Mouse (Mus musculus) limb, embryonic 14.5 days (tissue): Measurements from ENCODE around the gene Smyd3. TPM values are rescaled to one million over a fixed set of nuclear protein-coding genes. Genes with fewer than 3 reads are reported as not detected.
A peak's percentile ranks its signal among the peaks of the same experiment; 100 is the strongest.

Experiments
- ATAC-seq: fragments of 200-750 bp; cut with Nextera tagmentation; 2 replicates; pipeline ENCODE4 v1.8.0; 2017; ENCODE audit warnings: low read depth, moderate number of reproducible peaks, moderate TSS enrichment; ENCODE audit not compliant: low FRiP score
- DNase-seq: peaks from one replicate; pipeline ENCODE4 v3.0.0-alpha.2; 2015; ENCODE audit warnings: low spot score
- H3K27ac ChIP-seq: fragments of 300-500 bp; sonication (generic); replicated peaks from 2 replicates; pipeline ENCODE4 v1.5.1; 2014; ENCODE audit warnings: low read depth, mild to moderate bottlenecking, low read length, moderate library complexity, mixed read lengths
- H3K27me3 ChIP-seq: fragments of 300-500 bp; sonication (generic); 2 replicates; pipeline ENCODE4 v1.6.1; 2014; ENCODE audit warnings: low read length, mixed read lengths; ENCODE audit not compliant: control insufficient read depth, insufficient read depth
- H3K36me3 ChIP-seq: fragments of 300-500 bp; sonication (generic); 2 replicates; pipeline ENCODE4 v1.6.1; 2014; ENCODE audit warnings: mild to moderate bottlenecking, low read length, moderate library complexity, mixed read lengths; ENCODE audit not compliant: control insufficient read depth, insufficient read depth
- H3K4me1 ChIP-seq: fragments of 300-500 bp; sonication (generic); 2 replicates; pipeline ENCODE4 v1.6.1; 2014; ENCODE audit warnings: antibody characterized with exemption, low read length, mixed read lengths; ENCODE audit not compliant: control insufficient read depth, insufficient read depth
- H3K4me2 ChIP-seq: fragments of 300-500 bp; sonication (generic); replicated peaks from 2 replicates; pipeline ENCODE4 v1.6.1; 2014; ENCODE audit warnings: low read depth, mild to moderate bottlenecking, low read length, moderate library complexity; ENCODE audit not compliant: severe bottlenecking
- H3K4me3 ChIP-seq: fragments of 300-500 bp; sonication (generic); replicated peaks from 2 replicates; pipeline ENCODE4 v1.5.1; 2014; ENCODE audit warnings: low read length
- H3K9ac ChIP-seq: fragments of 300-500 bp; sonication (generic); 2 replicates; pipeline ENCODE4 v1.6.1; 2014; ENCODE audit warnings: mild to moderate bottlenecking, low read depth, low read length, moderate library complexity; ENCODE audit not compliant: severe bottlenecking
- H3K9me3 ChIP-seq: fragments of 300-500 bp; sonication (generic); 2 replicates; pipeline ENCODE4 v1.6.1; 2016; ENCODE audit warnings: low read length; ENCODE audit not compliant: control insufficient read depth
- POLR2A ChIP-seq: fragments of 200-500 bp; IDR thresholded peaks from 2 replicates; pipeline ENCODE4 v1.8.0; 2012; ENCODE audit warnings: inconsistent platforms, mild to moderate bottlenecking, moderate library complexity, borderline replicate concordance; ENCODE audit not compliant: insufficient read depth, insufficient read length; ENCODE audit errors: extremely low read depth
- WGBS: fragments of 180-500 bp; shearing (Covaris S2); extraction: QIAGEN DNeasy Blood & Tissue Kit; methylation state at CpG from one replicate; pipeline ENCODE4 v1.1.7; 2014; 5-methylcytosine and 5-hydroxymethylcytosine counted together
- polyA plus RNA-seq, 2 experiments: library from polyadenylated mRNA; depleted of rRNA in 1 of 2; stranded (reverse) in 1 of 2; unstranded in 1 of 2; fragments of >200 nt; fragmentation: Nextera tagmentation in 1 of 2; extraction: Ambion mirVana in 1 of 2; gene quantifications; 2 replicates each; pipeline versions ENCODE4 v1.2.1 to v1.2.3; 2012 to 2014

Smyd3 gene
- polyA plus RNA-seq, 2 experiments, result 9.8 to 21.5 TPM

- no peaks in the 10 kb centered on the region for H3K9me3 ChIP-seq
- peaks cover 30% of the 10 kb centered on the region for H3K4me1 ChIP-seq
- H3K4me3 ChIP-seq, result no peak overlapping the region
- WGBS, result 20% methylated on average over 16 of the region's 16 CpGs
- H3K27ac ChIP-seq, result peak overlapping the region; percentile 26; the same call in 1 of the 2 replicates
- H3K36me3 ChIP-seq, result no peaks in the 10 kb centered on the region
- DNase-seq (no peak), ATAC-seq (peak; percentile 25; the same call in 1 of the 2 replicates)
- no peak for TF ChIP-seq POLR2A
- H3K9ac ChIP-seq, result no peak overlapping the region
- H3K4me2 ChIP-seq, result peak overlapping the region; percentile 13; the same call in 1 of the 2 replicates
- no peaks in the 10 kb centered on the region for H3K27me3 ChIP-seq
Observed at GRCm38 (mm10) chr1:179107761-179108694, 409.8 kb downstream of the Smyd3 start.

- no peak for TF ChIP-seq POLR2A
- no peaks in the 10 kb centered on the region for H3K36me3 ChIP-seq
- 34% methylated on average over 7 of the region's 7 CpGs for WGBS
- no peaks in the 10 kb centered on the region for H3K27me3 ChIP-seq
- DNase-seq (peak; percentile 85), ATAC-seq (peak; percentile 86)
- no peaks in the 10 kb centered on the region for H3K9me3 ChIP-seq
- H3K4me1 ChIP-seq, result peaks cover 30% of the 10 kb centered on the region
- H3K4me3 ChIP-seq, result no peak overlapping the region
- H3K4me2 ChIP-seq, result peak overlapping the region; percentile 13; the same call in 1 of the 2 replicates
- no peak overlapping the region for H3K9ac ChIP-seq
- 0 out of 2 replicates have a peak overlapping the region, but pooled peaks have one; percentile 26 for H3K27ac ChIP-seq
Observed at GRCm38 (mm10) chr1:179107211-179107610, 410.6 kb downstream of the Smyd3 start.

DNA sequence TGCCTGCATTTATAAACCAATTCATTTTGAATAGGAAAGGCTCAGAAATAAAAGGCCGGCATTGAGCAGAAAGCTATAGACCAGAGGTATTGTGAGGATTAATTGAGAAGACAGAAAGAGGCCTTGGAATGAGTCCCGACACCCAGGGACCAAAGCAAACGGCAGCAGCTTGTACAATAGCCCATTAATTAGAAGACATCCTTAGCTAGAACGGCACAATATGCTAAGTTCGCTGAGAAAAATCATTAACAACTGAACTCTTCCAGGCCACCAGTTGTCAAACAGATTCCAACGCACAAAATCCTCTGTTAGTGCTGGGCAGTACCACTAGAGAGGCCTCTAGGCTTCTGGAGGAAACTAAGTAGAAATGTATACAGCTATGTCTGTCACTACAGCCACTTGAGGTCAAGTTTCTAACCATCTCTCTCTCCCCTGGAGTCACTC, 411.1 kb downstream of the Smyd3 start:
- Histone ChIP-seq H3K4me2 (no peak overlapping the region), H3K27me3 (no peaks in the 10 kb centered on the region), H3K4me1 (peaks cover 30% of the 10 kb centered on the region), H3K9me3 (no peaks in the 10 kb centered on the region), H3K27ac (no peak overlapping the region), H3K4me3 (no peak overlapping the region), H3K9ac (no peak overlapping the region), H3K36me3 (no peaks in the 10 kb centered on the region)
- ATAC-seq (peak; percentile 39; the same call in 1 of the 2 replicates), DNase-seq (peak; percentile 11)
- TF ChIP-seq POLR2A, result no peak
- 54% methylated on average over 6 of the region's 6 CpGs for WGBS

DNA sequence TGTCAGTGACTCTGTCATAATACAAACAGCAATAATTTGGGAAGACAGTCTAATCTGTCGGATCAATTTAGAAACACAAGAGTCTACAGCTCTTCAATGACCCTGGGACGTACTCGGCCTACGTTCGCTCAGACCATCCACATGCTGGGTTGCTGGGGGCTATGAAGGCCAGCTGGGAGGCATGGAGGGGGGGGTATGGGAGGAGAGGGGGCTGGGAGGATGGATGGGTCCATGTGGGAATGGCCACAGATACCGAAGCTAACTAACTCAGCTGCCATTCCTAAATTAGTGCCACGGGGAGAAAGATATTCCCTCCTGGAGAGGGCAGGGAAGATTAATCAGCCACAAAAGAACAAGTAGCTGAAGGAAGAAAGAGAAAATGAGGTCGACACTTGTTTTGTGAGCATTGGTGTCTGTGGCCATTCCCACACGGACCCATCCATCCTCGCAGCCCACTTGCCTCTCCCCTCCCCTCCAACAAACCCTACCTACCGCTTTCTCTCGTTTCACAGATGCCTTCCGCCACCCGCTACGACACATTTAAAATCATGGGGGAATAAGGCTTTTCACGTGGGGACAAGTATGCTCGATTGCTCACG, 411.6 kb downstream of the Smyd3 start:
- Histone ChIP-seq H3K9me3 (no peaks in the 10 kb centered on the region), H3K27ac (no peak overlapping the region), H3K4me2 (no peak overlapping the region), H3K4me3 (no peak overlapping the region), H3K36me3 (no peaks in the 10 kb centered on the region), H3K9ac (no peak overlapping the region), H3K27me3 (no peaks in the 10 kb centered on the region), H3K4me1 (peaks cover 30% of the 10 kb centered on the region)
- WGBS, result 72% methylated on average over 18 of the region's 18 CpGs
- TF ChIP-seq POLR2A, result no peak
- no peak for ATAC-seq
- DNase-seq, result no peak

DNA sequence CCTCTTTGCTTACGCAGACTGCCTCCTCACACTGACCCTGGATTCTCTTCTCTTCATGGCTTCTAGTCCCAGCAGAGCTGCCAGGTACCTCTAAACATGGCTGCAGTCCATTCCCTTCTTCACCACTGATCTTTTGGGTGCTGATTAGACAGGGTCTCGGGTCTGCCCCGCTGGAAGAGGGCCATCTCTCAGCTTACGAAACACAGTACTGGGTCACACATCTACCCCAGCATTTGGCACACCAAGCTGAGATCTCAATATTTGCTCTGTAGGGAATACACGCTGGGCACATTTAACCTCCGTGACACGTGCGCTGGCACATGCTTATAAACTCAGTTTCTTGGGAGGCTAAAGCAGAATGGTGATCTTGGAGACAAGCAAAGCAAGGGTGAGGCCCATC, 413.4 kb downstream of the Smyd3 start:
- ATAC-seq (no peak), DNase-seq (no peak)
- peaks cover 38% of the 10 kb centered on the region for H3K4me1 ChIP-seq
- no peak overlapping the region for H3K4me3 ChIP-seq
- H3K27ac ChIP-seq, result no peak overlapping the region
- TF ChIP-seq POLR2A, result no peak
- H3K9ac ChIP-seq, result no peak overlapping the region
- H3K4me2 ChIP-seq, result no peak overlapping the region
- no peaks in the 10 kb centered on the region for H3K36me3 ChIP-seq
- H3K9me3 ChIP-seq, result no peaks in the 10 kb centered on the region
- H3K27me3 ChIP-seq, result no peaks in the 10 kb centered on the region
- 90% methylated on average over 8 of the region's 8 CpGs for WGBS
